Mouse (Mus musculus): ENCODE measurements at regions not wholly inside any gene's neighbourhood (a gene's known extent, or its start where the extent isn't known, plus 50 kb on each side); places are given as distances from the start of the nearest gene placed in this dataset.

GRCm38 (mm10) chr6:39283761-39284415 lies 77.3 kb upstream of the Kdm7a start:
- DNase-seq (ENCODE audit: low read depth, low spot score) = no peak

DNA sequence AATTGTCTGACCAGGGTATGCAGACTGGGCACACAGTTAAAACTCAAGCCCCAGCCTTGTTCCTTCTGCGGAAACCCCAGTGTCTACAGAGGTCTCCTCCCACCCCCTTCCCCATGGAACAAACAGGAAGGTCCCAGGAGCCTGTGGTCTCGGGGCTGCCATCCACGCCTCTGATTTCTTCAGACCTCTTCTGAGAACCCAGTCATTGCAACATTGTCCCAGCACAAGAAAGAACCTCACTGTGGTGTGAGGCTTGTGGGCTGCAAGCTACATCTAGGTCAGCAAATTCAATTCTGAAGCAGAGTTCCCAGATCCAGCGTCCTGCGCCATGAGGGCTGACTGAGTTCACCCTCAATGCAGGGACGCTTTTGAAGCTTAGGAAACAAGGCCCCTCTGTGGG lies 71.7 kb upstream of the Kdm7a start:
- no peak for DNase-seq (ENCODE audit: low read depth, low spot score)

- DNase-seq (ENCODE audit: low read depth, low spot score) = no peak
These were observed 68.3 kb upstream of the Kdm7a start for GRCm38 (mm10) chr6:39274774-39275502.

- no peak for DNase-seq (ENCODE audit: low read depth, low spot score)
These were observed 66.8 kb upstream of the Kdm7a start for GRCm38 (mm10) chr6:39273427-39273826.

- no peak for DNase-seq (ENCODE audit: low read depth, low spot score)
These were observed 63.9 kb upstream of the Kdm7a start for GRCm38 (mm10) chr6:39270457-39270856.

GRCm38 (mm10) chr6:39269706-39270105 lies 63.1 kb upstream of the Kdm7a start:
- DNase-seq (ENCODE audit: low read depth, low spot score) = no peak

- DNase-seq (ENCODE audit: low read depth, low spot score) = no peak
These were observed 62.2 kb upstream of the Kdm7a start for GRCm38 (mm10) chr6:39268647-39269428.

GRCm38 (mm10) chr6:39264722-39265121 lies 58.1 kb upstream of the Kdm7a start:
- DNase-seq (ENCODE audit: low read depth, low spot score) = no peak

- DNase-seq (ENCODE audit: low read depth, low spot score) = no peak
These were observed 57.0 kb upstream of the Kdm7a start for GRCm38 (mm10) chr6:39263615-39264014.

- no peak for DNase-seq (ENCODE audit: low read depth, low spot score)
These were observed 55.4 kb upstream of the Kdm7a start for GRCm38 (mm10) chr6:39261951-39262350.

GRCm38 (mm10) chr6:39260480-39260879 lies 53.9 kb upstream of the Kdm7a start:
- no peak for DNase-seq (ENCODE audit: low read depth, low spot score)

GRCm38 (mm10) chr6:39259129-39259528 lies 52.5 kb upstream of the Kdm7a start:
- DNase-seq (ENCODE audit: low read depth, low spot score) = no peak

GRCm38 (mm10) chr6:39258656-39259055 lies 52.1 kb upstream of the Kdm7a start:
- DNase-seq (ENCODE audit: low read depth, low spot score) = no peak

DNA sequence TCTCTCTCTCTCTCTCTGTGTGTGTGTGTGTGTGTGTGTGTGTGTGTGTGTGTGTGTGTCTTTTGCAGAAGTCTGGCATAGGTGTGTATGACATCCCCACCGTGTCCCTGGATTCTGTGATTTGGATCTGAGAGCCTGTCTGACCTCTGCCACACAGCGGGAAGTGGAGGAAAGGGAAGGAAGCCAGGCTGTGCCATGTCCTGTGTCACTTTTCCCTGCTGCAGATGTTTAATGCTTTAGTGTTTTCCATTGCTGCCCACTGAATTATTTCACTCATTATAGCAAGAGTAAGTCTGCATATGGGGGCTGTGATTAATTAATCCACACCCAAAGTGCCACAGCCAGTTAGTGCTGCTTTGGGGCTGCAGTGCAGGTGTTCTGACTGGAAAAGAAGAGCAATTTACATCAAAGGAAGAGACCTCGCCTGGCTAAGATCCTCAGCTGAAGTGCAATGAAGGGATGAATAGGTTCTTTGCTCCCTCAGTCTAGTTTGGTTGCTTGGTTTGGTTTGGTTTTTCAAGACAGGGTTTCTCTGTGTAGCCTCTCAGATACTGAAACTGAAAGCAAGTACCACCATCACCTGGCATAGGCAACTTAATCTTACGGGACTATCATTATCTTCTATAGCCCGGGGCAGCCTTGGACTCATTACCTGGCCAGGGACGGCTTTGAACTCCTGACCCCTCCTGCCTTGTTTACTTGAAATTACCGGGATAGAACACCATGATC lies 51.2 kb upstream of the Kdm7a start:
- DNase-seq (ENCODE audit: low read depth, low spot score) = no peak

- DNase-seq (ENCODE audit: low read depth, low spot score) = no peak
These were observed 50.6 kb upstream of the Kdm7a start for GRCm38 (mm10) chr6:39257111-39257571.

DNA sequence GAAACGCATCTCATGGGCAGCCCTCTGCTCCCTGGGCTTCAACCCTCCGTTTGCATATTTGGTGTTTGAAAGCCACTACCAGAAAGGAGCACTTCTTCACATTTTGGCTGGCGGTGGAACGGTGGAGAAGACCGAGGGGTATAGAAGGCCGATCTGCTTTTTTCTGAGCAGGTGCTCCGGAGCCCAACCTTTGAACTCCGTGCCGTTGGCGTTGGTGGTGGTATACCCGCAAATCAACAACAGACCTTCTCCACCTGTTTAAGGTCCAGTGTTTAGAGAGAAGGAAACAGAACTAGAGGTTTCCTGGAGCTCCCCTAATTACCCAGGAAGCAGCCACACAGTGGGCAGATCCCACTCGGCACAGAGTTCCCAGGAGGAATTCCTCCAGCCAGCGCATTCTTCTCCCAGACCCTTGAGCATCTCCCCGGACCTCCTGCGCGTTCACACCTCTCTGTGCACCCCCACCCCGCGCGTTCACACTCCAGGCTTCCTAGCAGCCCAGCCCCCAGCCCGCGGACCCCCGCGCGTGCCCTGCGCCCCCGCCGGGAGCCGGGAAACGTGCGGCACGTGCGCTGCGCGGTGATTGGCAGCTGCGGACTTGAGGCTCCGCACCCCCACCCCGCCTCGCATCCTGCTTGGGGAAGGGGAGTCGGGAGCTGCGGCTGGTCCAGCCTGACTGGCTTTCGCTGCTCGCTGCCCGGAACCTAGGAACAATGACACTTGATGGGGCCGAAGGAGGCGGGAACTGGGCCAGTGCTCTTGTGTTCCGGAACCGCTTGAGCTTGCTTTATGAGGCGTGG lies 49.9 kb upstream of the Kdm7a start:
- DNase-seq (ENCODE audit: low read depth, low spot score) = peak; percentile 36
